Mouse (Mus musculus) megakaryocyte-erythroid progenitor cell, adult 5 weeks (primary cell): ENCODE results near the gene Olfr1309. TPM values are rescaled to one million over a fixed set of nuclear protein-coding genes. Genes with fewer than 3 reads are reported as not detected.

Experiments
- polyA plus RNA-seq: library from polyadenylated mRNA; stranded (reverse); fragments of >175 nt; gene quantifications from 2 replicates; pipeline ENCODE4 v1.2.3, GENCODE M21; 2012

The Olfr1309 gene
- polyA plus RNA-seq = not detected in 2 replicates

GRCm38 (mm10) chr2:111990181-111990580 lies at the start of gene Olfr1309:
Olfr1309 (minus strand) TSS chr2:111990281.

GRCm38 (mm10) chr2:112024312-112024711 lies 34.2 kb upstream of the Olfr1309 start, which contains the start of gene Olfr1311:
Olfr1311 (minus strand) TSS chr2:112024412.

GRCm38 (mm10) chr2:112012608-112013007 lies 22.5 kb upstream of the Olfr1309 start, which contains the start of gene Olfr1310:
Olfr1310 (minus strand) TSS chr2:112012708.

DNA sequence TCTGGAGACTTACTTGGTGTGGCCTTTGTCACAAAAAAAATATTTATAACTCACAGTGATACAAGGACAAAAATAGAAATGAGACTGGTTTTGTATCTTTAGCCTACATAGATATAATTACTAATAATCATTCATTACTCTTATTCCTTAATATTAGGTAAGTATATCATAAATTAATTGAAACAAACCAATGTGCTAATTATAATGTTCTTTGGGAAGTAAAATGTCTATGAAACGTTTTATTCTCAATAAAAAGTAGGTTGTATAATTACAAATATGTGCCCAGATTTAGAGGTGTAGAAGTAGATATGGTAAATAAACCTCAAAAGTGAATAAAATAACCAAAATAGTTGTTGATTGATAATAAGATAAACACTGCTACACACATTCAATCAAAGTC lies 25.2 kb downstream of the Olfr1309 start, which contains the start of gene Olfr1308:
Olfr1308 (minus strand) TSS at position 101 of the 400 bp plus-strand sequence.

DNA sequence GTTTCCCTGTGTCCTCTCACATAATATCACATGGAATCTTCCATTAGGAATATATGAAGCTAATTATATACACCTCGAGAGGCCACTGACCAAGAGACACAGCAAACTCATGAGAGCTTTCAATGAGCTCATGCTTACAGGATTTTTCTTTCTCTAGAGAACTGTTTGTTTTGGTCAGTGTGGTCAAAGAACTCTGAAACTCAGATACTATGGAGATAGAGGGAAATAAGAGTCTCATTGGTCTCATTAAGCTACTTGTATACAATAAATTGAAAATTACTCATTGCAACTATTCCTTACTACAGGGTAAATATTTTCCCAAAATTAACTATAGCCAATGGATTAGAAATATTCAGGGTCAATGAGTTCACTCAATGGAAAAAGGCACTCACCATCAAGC lies 40.7 kb downstream of the Olfr1309 start, which contains the start of gene Olfr1307:
Olfr1307 (minus strand) TSS at position 101 of the 400 bp plus-strand sequence.

Other genes starting within 250 kb of the Olfr1309 start
- gene Olfr1301, start 239.3 kb downstream of the Olfr1309 start, polyA plus RNA-seq = not detected in 2 replicates
- gene Olfr1302, start 212.9 kb downstream of the Olfr1309 start, polyA plus RNA-seq = not detected in 2 replicates
- not detected in 2 replicates for gene Olfr1303, start 169.9 kb downstream of the Olfr1309 start, polyA plus RNA-seq
- not detected in 2 replicates for gene Olfr1305, start 113.1 kb downstream of the Olfr1309 start, polyA plus RNA-seq
- not detected in 2 replicates for gene Olfr1306, start 74.0 kb downstream of the Olfr1309 start, polyA plus RNA-seq
- gene Olfr1307, start 40.8 kb downstream of the Olfr1309 start, polyA plus RNA-seq = 0.01 TPM in 1 of 2 replicates, not detected in the other
- gene Olfr1308, start 25.3 kb downstream of the Olfr1309 start, polyA plus RNA-seq = not detected in 2 replicates
- gene Olfr1310, start 22.4 kb upstream of the Olfr1309 start, polyA plus RNA-seq = 0.01 and 0.03 TPM in 2 replicates
- not detected in 2 replicates for gene Olfr1311, start 34.1 kb upstream of the Olfr1309 start, polyA plus RNA-seq
- gene Olfr1312, start 60.0 kb upstream of the Olfr1309 start, polyA plus RNA-seq = not detected in 2 replicates
- gene Olfr1313, start 87.6 kb upstream of the Olfr1309 start, polyA plus RNA-seq = not detected in 2 replicates
- not detected in 2 replicates for gene Olfr1314, start 106.5 kb upstream of the Olfr1309 start, polyA plus RNA-seq
- not detected in 2 replicates for gene Olfr1315-ps1, start 125.2 kb upstream of the Olfr1309 start, polyA plus RNA-seq
- gene Olfr1316, start 144.7 kb upstream of the Olfr1309 start, polyA plus RNA-seq = 0.16 TPM in 1 of 2 replicates, not detected in the other
- not detected in 2 replicates for gene Olfr1317, start 150.0 kb upstream of the Olfr1309 start, polyA plus RNA-seq
- gene Olfr1318, start 163.9 kb upstream of the Olfr1309 start, polyA plus RNA-seq = not detected in 2 replicates
- 119 and 135 TPM in 2 replicates for gene Lpcat4, start 249.2 kb upstream of the Olfr1309 start, polyA plus RNA-seq